Mouse (Mus musculus): ENCODE results near the gene Gng2.

Gene Gng2

GRCm38 (mm10) chr14:19977271-19978024, at the start of gene Gng2:
Gng2 (minus strand) TSS chr14:19977627.
- DNase-seq (ENCODE audit: low spot score in 2 of 2), result no peak

GRCm38 (mm10) chr14:20024888-20025719, 47.7 kb upstream of the Gng2 start:
- DNase-seq (ENCODE audit: low spot score in 2 of 2), result no peak

GRCm38 (mm10) chr14:20023939-20024338, 46.5 kb upstream of the Gng2 start:
- no peak for DNase-seq (ENCODE audit: low spot score in 2 of 2)

GRCm38 (mm10) chr14:20019486-20019885, 42.1 kb upstream of the Gng2 start:
- DNase-seq (ENCODE audit: low spot score in 2 of 2), result no peak

- DNase-seq (ENCODE audit: low spot score in 2 of 2), result no peak
Measured at GRCm38 (mm10) chr14:20012506-20013275, 35.3 kb upstream of the Gng2 start.

GRCm38 (mm10) chr14:20007446-20007845, 30.0 kb upstream of the Gng2 start:
- DNase-seq (ENCODE audit: low spot score in 2 of 2), result no peak

GRCm38 (mm10) chr14:20004777-20005289, 27.4 kb upstream of the Gng2 start:
- DNase-seq (ENCODE audit: low spot score in 2 of 2), result no peak

GRCm38 (mm10) chr14:19996853-19997252, 19.4 kb upstream of the Gng2 start:
- no peak for DNase-seq (ENCODE audit: low spot score in 2 of 2)

GRCm38 (mm10) chr14:19995943-19996342, 18.5 kb upstream of the Gng2 start:
- no peak for DNase-seq (ENCODE audit: low spot score in 2 of 2)

- no peak for DNase-seq (ENCODE audit: low spot score in 2 of 2)
Measured at GRCm38 (mm10) chr14:19994068-19994467, 16.6 kb upstream of the Gng2 start.

- no peak for DNase-seq (ENCODE audit: low spot score in 2 of 2)
Measured at GRCm38 (mm10) chr14:19993570-19993883, 16.1 kb upstream of the Gng2 start.

- no peak for DNase-seq (ENCODE audit: low spot score in 2 of 2)
Measured at GRCm38 (mm10) chr14:19992873-19993569, 15.6 kb upstream of the Gng2 start.

GRCm38 (mm10) chr14:19991861-19992260, 14.4 kb upstream of the Gng2 start:
- no peak for DNase-seq (ENCODE audit: low spot score in 2 of 2)

- DNase-seq (ENCODE audit: low spot score in 2 of 2), result no peak
Measured at GRCm38 (mm10) chr14:19990436-19990993, 13.1 kb upstream of the Gng2 start.

- no peak for DNase-seq (ENCODE audit: low spot score in 2 of 2)
Measured at GRCm38 (mm10) chr14:19988410-19988809, 11.0 kb upstream of the Gng2 start.

GRCm38 (mm10) chr14:19987358-19987834, 10.0 kb upstream of the Gng2 start:
- DNase-seq (ENCODE audit: low spot score in 2 of 2), result peak in 1 of 2 experiments; percentile 26

- peak; percentile 68 to 83 for DNase-seq (ENCODE audit: low spot score in 2 of 2)
Measured at GRCm38 (mm10) chr14:19986614-19987357, 9.4 kb upstream of the Gng2 start.

- no peak for DNase-seq (ENCODE audit: low spot score in 2 of 2)
Measured at GRCm38 (mm10) chr14:19985912-19986613, 8.6 kb upstream of the Gng2 start.

- peak in 1 of 2 experiments; percentile 17 for DNase-seq (ENCODE audit: low spot score in 2 of 2)
Measured at GRCm38 (mm10) chr14:19985107-19985911, 7.9 kb upstream of the Gng2 start.
